Comparison of ENCODE assay signal across 22 mouse cellular contexts in the genomic region with DNA sequence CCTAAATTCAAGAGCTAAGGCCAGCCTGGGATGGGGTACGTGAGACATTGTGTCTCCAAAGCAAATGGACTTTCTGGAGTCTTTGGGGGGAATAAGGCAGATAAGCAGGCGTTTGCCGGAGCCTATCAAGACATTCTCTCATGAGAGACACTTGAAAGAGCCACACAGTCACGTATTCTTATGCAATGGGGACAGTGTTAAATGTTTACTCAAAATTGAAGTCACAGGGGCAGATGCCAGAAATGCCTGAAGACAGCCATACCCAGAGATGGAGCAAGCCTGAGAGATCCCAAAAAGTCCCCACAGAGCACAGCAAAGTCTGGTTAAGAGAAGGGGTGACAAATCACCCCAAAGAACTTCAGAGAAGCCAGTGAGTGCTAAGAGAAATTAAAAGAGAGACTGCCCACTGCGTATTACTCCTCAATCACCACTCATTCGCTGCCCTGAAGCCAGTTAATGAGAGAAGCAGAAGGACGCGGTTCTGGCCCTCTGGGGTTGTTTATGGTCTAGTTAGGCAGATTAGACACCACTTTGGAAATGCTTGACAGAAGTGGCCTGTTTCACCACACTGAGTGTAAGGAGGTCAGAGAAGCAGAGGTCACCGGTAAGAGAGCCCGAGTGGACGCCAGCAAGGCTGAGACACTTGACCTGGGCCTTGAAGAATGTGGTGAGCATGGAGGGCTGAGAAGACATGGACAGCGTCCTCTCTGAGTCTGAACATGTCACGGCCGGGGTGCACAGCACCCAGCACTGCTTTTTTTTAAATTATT.
DNase-seq lines count a peak whose midpoint lies in the region; ATAC-seq and TF ChIP-seq lines count a peak whose summit lies in the region.
"Had no signal": no experiment of that assay in that cellular context is flagged by ENCODE, and none has a peak within 500 bp of the region (broad histone marks: within the 10 kb centered on the region; RNA-seq: fewer than 3 reads in every experiment).

No protein-coding gene starts in this region.

- H3K27ac ChIP-seq in stomach, postnatal 0 days (replicated peaks), result no peak overlapping the region
- H3K27ac ChIP-seq: forebrain, embryonic 10.5 days; hindbrain, embryonic 14.5 days; left cerebral cortex, adult 2 months; liver, embryonic 14.5 days had no signal

- H3K4me2 ChIP-seq in stomach, postnatal 0 days (replicated peaks; ENCODE audit: low read depth), result no peak overlapping the region
- H3K4me2 ChIP-seq: hindbrain, embryonic 14.5 days had no signal

- no peak for TF ChIP-seq EP300 in stomach, postnatal 0 days (optimal IDR thresholded peaks at IDR 0.05)

- H3K4me1 ChIP-seq in lung, adult 2 months (ENCODE audit: control insufficient read depth, insufficient read depth, low read length), result no peaks in the 10 kb centered on the region
- H3K4me1 ChIP-seq in stomach, postnatal 0 days (replicated peaks; ENCODE audit: control insufficient read depth, insufficient read depth), result no peaks in the 10 kb centered on the region
- H3K4me1 ChIP-seq: megakaryocyte, embryonic 14.5 days had no signal

- H3K9ac ChIP-seq in stomach, postnatal 0 days (ENCODE audit: low read length), result no peak overlapping the region
- H3K9ac ChIP-seq: forebrain, postnatal 0 days; hindbrain, embryonic 14.5 days; liver, embryonic 14.5 days had no signal

- no peaks in the 10 kb centered on the region for H3K36me3 ChIP-seq in stomach, postnatal 0 days (ENCODE audit: control insufficient read depth, insufficient read depth, low read length)
- H3K36me3 ChIP-seq: forebrain, embryonic 10.5 days had no signal

- DNase-seq in embryo, embryonic 10 days (ENCODE audit: low spot score), result peak; percentile 54
- no peak for DNase-seq in embryo, embryonic 11 days
- DNase-seq in embryo, embryonic 10.5 days (ENCODE audit: low spot score), result peak; percentile 24
- peak; percentile 44 for DNase-seq in lung, adult 2 months
- peak; percentile 45 for DNase-seq in lung, postnatal 25 days (ENCODE audit: low spot score)
- no peak for DNase-seq in gastrocnemius, postnatal 4 days (ENCODE audit: low spot score in 2 of 2)
- DNase-seq in ovary, postnatal 36 days (ENCODE audit: low spot score), result no peak
- DNase-seq in stomach, postnatal 0 days (ENCODE audit: low spot score), result no peak
- DNase-seq: adrenal gland, adult 2 months; cerebellum, adult 9-11 months; forebrain, postnatal 0 days; heart, postnatal 36 days; kidney, postnatal 10 days; left cerebral cortex, postnatal 4 days; thymus, postnatal 36 days had no signal

- no peak for TF ChIP-seq POLR2A in lung, adult 2 months (IDR thresholded peaks at IDR 0.05; ENCODE audit: borderline replicate concordance, extremely low read depth, low read depth, low read length)

- no peak for ATAC-seq in stomach, postnatal 0 days (ENCODE audit: low FRiP score, low TSS enrichment)
- ATAC-seq: forebrain, postnatal 0 days; intestine, embryonic 16.5 days; midbrain, embryonic 16.5 days had no signal

- WGBS in lung, adult 2 months, result 44% methylated on average over 14 of the region's 14 CpGs
- WGBS in stomach, postnatal 0 days, result 73% methylated on average over 14 of the region's 14 CpGs

- no peaks in the 10 kb centered on the region for H3K27me3 ChIP-seq in stomach, postnatal 0 days (ENCODE audit: control insufficient read depth, insufficient read depth, low read length)
- H3K27me3 ChIP-seq: megakaryocyte, embryonic 14.5 days had no signal

- TF ChIP-seq CTCF in lung, adult 2 months (IDR thresholded peaks at IDR 0.05; ENCODE audit: insufficient read depth, low read length), result no peak
- TF ChIP-seq CTCF in stomach, postnatal 0 days (IDR thresholded peaks at IDR 0.05; ENCODE audit: low read depth), result no peak

- no peaks in the 10 kb centered on the region for H3K9me3 ChIP-seq in stomach, postnatal 0 days (ENCODE audit: control insufficient read depth, low read length)
- H3K9me3 ChIP-seq: forebrain, embryonic 10.5 days; megakaryocyte, embryonic 14.5 days had no signal

- no peak overlapping the region for H3K4me3 ChIP-seq in lung, adult 2 months (replicated peaks; ENCODE audit: extremely low read depth, low read depth, low read length)
- no peak overlapping the region for H3K4me3 ChIP-seq in stomach, postnatal 0 days (ENCODE audit: low read depth, low read length)
- H3K4me3 ChIP-seq: forebrain, embryonic 10.5 days; left cerebral cortex, adult 2 months; megakaryocyte, embryonic 14.5 days had no signal

Comparison
In these comparisons a context has a peak if more than half of its experiments do, and no peak if none do; other contexts are left out.
1. DNase-seq: peak in embryo, embryonic 10 days (single experiment), embryo, embryonic 10.5 days (single experiment), lung, adult 2 months (single experiment) and lung, postnatal 25 days (single experiment); none in embryo, embryonic 11 days (single experiment), gastrocnemius, postnatal 4 days (0 of 2), ovary, postnatal 36 days (single experiment) and stomach, postnatal 0 days (single experiment).